Mouse (Mus musculus) stomach, embryonic 15.5 days (tissue): ENCODE measurements around the gene Rab27a. TPM values are rescaled to one million over a fixed set of nuclear protein-coding genes. Genes with fewer than 3 reads are reported as not detected.
"Not testable (repeated sequence)": the region's sequence is repeated elsewhere in the genome, so short reads cannot be mapped to it uniquely, and the experiment has no call there.

Experiments
- ATAC-seq: fragments of 200-750 bp; cut with Nextera tagmentation; 2 replicates; pipeline ENCODE4 v1.8.0; 2017; ENCODE audit warnings: low read depth, moderate number of reproducible peaks, moderate TSS enrichment; ENCODE audit not compliant: insufficient read depth, low FRiP score
- H3K27ac ChIP-seq: fragments of 300-500 bp; sonication (generic); 2 replicates; pipeline ENCODE4 v1.5.1; 2015; ENCODE audit warnings: mild to moderate bottlenecking, inconsistent platforms
- H3K27me3 ChIP-seq: fragments of 300-500 bp; sonication (generic); replicated peaks from 2 replicates; pipeline ENCODE4 v1.6.1; 2015; ENCODE audit warnings: inconsistent platforms
- H3K36me3 ChIP-seq: fragments of 300-500 bp; sonication (generic); 2 replicates; pipeline ENCODE4 v1.6.1; 2015; ENCODE audit warnings: inconsistent platforms
- H3K4me1 ChIP-seq: fragments of 300-500 bp; sonication (generic); 2 replicates; pipeline ENCODE4 v1.6.1; 2015; ENCODE audit warnings: inconsistent platforms
- H3K4me2 ChIP-seq: fragments of 300-500 bp; sonication (generic); 2 replicates; pipeline ENCODE4 v1.6.1; 2015; ENCODE audit warnings: mild to moderate bottlenecking, inconsistent platforms
- H3K4me3 ChIP-seq: fragments of 300-500 bp; sonication (generic); replicated peaks from 2 replicates; pipeline ENCODE4 v1.5.1; 2015; ENCODE audit warnings: inconsistent platforms
- H3K9ac ChIP-seq: fragments of 300-500 bp; sonication (generic); 2 replicates; pipeline ENCODE4 v1.6.1; 2015; ENCODE audit warnings: inconsistent platforms
- H3K9me3 ChIP-seq: fragments of 300-500 bp; sonication (generic); 2 replicates; pipeline ENCODE4 v1.6.1; 2016; ENCODE audit warnings: inconsistent platforms
- WGBS: fragments of 180-500 bp; shearing (Covaris S2); methylation state at CpG from one replicate; pipeline ENCODE4 v1.1.7; 2015; 5-methylcytosine and 5-hydroxymethylcytosine counted together
- polyA plus RNA-seq: library from polyadenylated mRNA; unstranded; fragments of >200 nt; fragmentation: Nextera tagmentation; extraction: Ambion mirVana; gene quantifications from 2 replicates; pipeline ENCODE4 v1.2.1, GENCODE M21; 2015

Gene Rab27a
- polyA plus RNA-seq, 1 experiment from 2014 or later = 16.8 TPM

- H3K27me3 ChIP-seq = 0 out of 2 replicates have a peak, but pooled peaks cover 6% of the 10 kb centered on the region
- H3K36me3 ChIP-seq = no peaks in the 10 kb centered on the region
- no peak within 1 kb of the TSS for H3K4me3 ChIP-seq
- no peak within 1 kb of the TSS for H3K27ac ChIP-seq
- WGBS = 81% methylated on average over 5 of the region's 5 CpGs
- ATAC-seq = no peak
- H3K4me2 ChIP-seq = no peak within 1 kb of the TSS
- H3K9ac ChIP-seq = no peak within 1 kb of the TSS
- no peaks in the 10 kb centered on the region for H3K9me3 ChIP-seq
- peaks cover 11% of the 10 kb centered on the region for H3K4me1 ChIP-seq
Measured at GRCm38 (mm10) chr9:73101536-73101935, 56.9 kb downstream of the Rab27a start, which contains the start of gene Khdc3. Gene Khdc3, plus strand, starts transcription at chr9:73101836.

GRCm38 (mm10) chr9:73102181-73102580 lies 57.5 kb downstream of the Rab27a start, which contains the start of gene Gm20509:
Gene Gm20509, plus strand, starts transcription at chr9:73102470.
- no peak within 1 kb of the TSS for H3K27ac ChIP-seq
- ATAC-seq = no peak
- H3K4me3 ChIP-seq = peak within 1 kb of the TSS; percentile 45
- WGBS = 90% methylated on average over 4 of the region's 4 CpGs
- 0 out of 2 replicates have a peak within 1 kb of the TSS, but pooled peaks have one; percentile 6 for H3K9ac ChIP-seq
- H3K4me2 ChIP-seq = peak within 1 kb of the TSS; percentile 94
- no peaks in the 10 kb centered on the region for H3K36me3 ChIP-seq
- peaks cover 11% of the 10 kb centered on the region for H3K4me1 ChIP-seq
- H3K9me3 ChIP-seq = no peaks in the 10 kb centered on the region
- 0 out of 2 replicates have a peak, but pooled peaks cover 6% of the 10 kb centered on the region for H3K27me3 ChIP-seq

- 0 out of 2 replicates have a peak, but pooled peaks have one; percentile 33 for ATAC-seq
- WGBS = 5% methylated on average over 60 of the region's 60 CpGs
Measured at GRCm38 (mm10) chr9:73103159-73103879, 58.7 kb downstream of the Rab27a start.

GRCm38 (mm10) chr9:73103880-73104198 lies 59.2 kb downstream of the Rab27a start:
- peak overlapping the region; percentile 94 for H3K4me2 ChIP-seq
- H3K27me3 ChIP-seq = 0 out of 2 replicates have a peak, but pooled peaks cover 6% of the 10 kb centered on the region
- H3K36me3 ChIP-seq = no peaks in the 10 kb centered on the region
- no peak; the same call in 1 of the 2 replicates for ATAC-seq
- H3K9ac ChIP-seq = 0 out of 2 replicates have a peak overlapping the region, but pooled peaks have one; percentile 6
- no peak overlapping the region for H3K27ac ChIP-seq
- peak overlapping the region; percentile 45 for H3K4me3 ChIP-seq
- WGBS = 26% methylated on average over 5 of the region's 5 CpGs
- H3K9me3 ChIP-seq = no peaks in the 10 kb centered on the region
- peaks cover 11% of the 10 kb centered on the region for H3K4me1 ChIP-seq

More at GRCm38 (mm10) chr9:73103159-73103879, 58.7 kb downstream of the Rab27a start:
- Histone ChIP-seq H3K9me3 (no peaks in the 10 kb centered on the region), H3K4me1 (peaks cover 11% of the 10 kb centered on the region), H3K4me2 (peak overlapping the region; percentile 94), H3K36me3 (no peaks in the 10 kb centered on the region), H3K27me3 (0 out of 2 replicates have a peak, but pooled peaks cover 6% of the 10 kb centered on the region), H3K9ac (0 out of 2 replicates have a peak overlapping the region, but pooled peaks have one; percentile 6), H3K27ac (no peak overlapping the region), H3K4me3 (peak overlapping the region; percentile 45)

GRCm38 (mm10) chr9:73105141-73105540 lies 60.5 kb downstream of the Rab27a start:
- Histone ChIP-seq H3K9me3 (no peaks in the 10 kb centered on the region), H3K27me3 (0 out of 2 replicates have a peak, but pooled peaks cover 6% of the 10 kb centered on the region), H3K27ac (no peak overlapping the region), H3K4me2 (no peak overlapping the region), H3K4me1 (peaks cover 11% of the 10 kb centered on the region), H3K4me3 (no peak overlapping the region), H3K9ac (no peak overlapping the region), H3K36me3 (no peaks in the 10 kb centered on the region)
- 64% methylated on average over 1 of the region's 1 CpGs for WGBS
- ATAC-seq = no peak

GRCm38 (mm10) chr9:73105771-73106170 lies 61.1 kb downstream of the Rab27a start:
- no peak for ATAC-seq
- Histone ChIP-seq H3K27me3 (0 out of 2 replicates have a peak, but pooled peaks cover 6% of the 10 kb centered on the region), H3K27ac (no peak overlapping the region), H3K36me3 (no peaks in the 10 kb centered on the region), H3K4me1 (peaks cover 11% of the 10 kb centered on the region), H3K4me2 (no peak overlapping the region), H3K9ac (no peak overlapping the region), H3K4me3 (no peak overlapping the region), H3K9me3 (no peaks in the 10 kb centered on the region)

- H3K4me1 ChIP-seq = 0 out of 2 replicates have a peak, but pooled peaks cover 5% of the 10 kb centered on the region
- under 1% methylated on average over 64 of the region's 64 CpGs for WGBS
- peak; percentile 95 for ATAC-seq
Measured at GRCm38 (mm10) chr9:73112919-73113906, 68.6 kb downstream of the Rab27a start, which contains the start of gene Rsl24d1. Gene Rsl24d1, plus strand, starts transcription at chr9:73113426.

GRCm38 (mm10) chr9:73116704-73117103 lies 72.0 kb downstream of the Rab27a start:
- WGBS = 90% methylated on average over 5 of the region's 6 CpGs

More at GRCm38 (mm10) chr9:73112919-73113906, 68.6 kb downstream of the Rab27a start, which contains the start of gene Rsl24d1:
- Histone ChIP-seq H3K27ac (peak within 1 kb of the TSS; percentile 81), H3K9me3 (no peaks in the 10 kb centered on the region), H3K36me3 (peaks cover 14% of the 10 kb centered on the region), H3K9ac (peak within 1 kb of the TSS; percentile 76), H3K4me3 (peak within 1 kb of the TSS; percentile 99), H3K27me3 (no peaks in the 10 kb centered on the region), H3K4me2 (peak within 1 kb of the TSS; percentile 75)

GRCm38 (mm10) chr9:73118012-73118411 lies 73.4 kb downstream of the Rab27a start:
- Histone ChIP-seq H3K27me3 (no peaks in the 10 kb centered on the region), H3K27ac (no peak overlapping the region), H3K9ac (no peak overlapping the region), H3K36me3 (peaks cover 38% of the 10 kb centered on the region), H3K4me1 (0 out of 2 replicates have a peak, but pooled peaks cover 5% of the 10 kb centered on the region), H3K9me3 (no peaks in the 10 kb centered on the region), H3K4me3 (no peak overlapping the region), H3K4me2 (no peak overlapping the region)
- WGBS = 82% methylated on average over 4 of the region's 4 CpGs
- no peak for ATAC-seq

More at GRCm38 (mm10) chr9:73116704-73117103, 72.0 kb downstream of the Rab27a start:
- H3K4me3 ChIP-seq, H3K9me3 ChIP-seq, H3K27ac ChIP-seq, H3K4me2 ChIP-seq, H3K27me3 ChIP-seq, H3K4me1 ChIP-seq, H3K9ac ChIP-seq, ATAC-seq: not testable (repeated sequence)
- H3K36me3 ChIP-seq = peaks cover 34% of the 10 kb centered on the region

- no peaks in the 10 kb centered on the region for H3K9me3 ChIP-seq
- H3K9ac ChIP-seq = no peak overlapping the region
- no peaks in the 10 kb centered on the region for H3K27me3 ChIP-seq
- H3K36me3 ChIP-seq = peaks cover 57% of the 10 kb centered on the region
- no peak overlapping the region for H3K4me3 ChIP-seq
- no peaks in the 10 kb centered on the region for H3K4me1 ChIP-seq
- no peak for ATAC-seq
- no peak overlapping the region for H3K4me2 ChIP-seq
- H3K27ac ChIP-seq = no peak overlapping the region
- WGBS = 70% methylated on average over 8 of the region's 8 CpGs
Measured at GRCm38 (mm10) chr9:73121735-73122134, 77.1 kb downstream of the Rab27a start.

GRCm38 (mm10) chr9:73125043-73125570 lies 80.5 kb downstream of the Rab27a start:
- ATAC-seq = no peak
- H3K4me1 ChIP-seq = no peaks in the 10 kb centered on the region
- H3K4me3 ChIP-seq = no peak overlapping the region
- no peaks in the 10 kb centered on the region for H3K9me3 ChIP-seq
- H3K36me3 ChIP-seq = peaks cover 63% of the 10 kb centered on the region
- H3K4me2 ChIP-seq = no peak overlapping the region
- WGBS = 86% methylated on average over 8 of the region's 8 CpGs
- H3K27me3 ChIP-seq = no peaks in the 10 kb centered on the region
- no peak overlapping the region for H3K27ac ChIP-seq
- no peak overlapping the region for H3K9ac ChIP-seq
